10 mouse cellular contexts compared by ENCODE assay signal in the genomic region with DNA sequence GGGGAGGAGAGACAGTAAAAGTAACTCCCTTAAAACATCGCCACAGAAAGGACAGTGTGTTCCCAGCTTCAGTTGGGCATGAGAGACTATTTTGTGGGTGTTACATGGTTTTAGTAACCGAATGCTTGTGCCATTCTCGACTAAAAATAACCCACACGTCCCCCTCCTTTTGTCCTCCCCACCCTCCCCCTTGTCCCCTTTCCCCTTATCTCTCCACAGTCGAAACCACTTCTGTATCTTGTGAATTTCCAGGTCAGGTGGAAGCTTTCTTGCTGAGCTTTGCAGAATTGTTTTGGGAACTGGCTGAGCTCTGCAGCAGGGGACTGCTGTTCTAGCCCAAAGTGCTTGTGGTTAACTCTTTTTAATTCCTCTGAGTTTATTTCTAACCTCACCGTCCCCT.
"Had no signal": no experiment of that assay in that cellular context is flagged by ENCODE, and none has a peak within 500 bp of the region (broad histone marks: within the 10 kb centered on the region; RNA-seq: fewer than 3 reads in every experiment).

No protein-coding gene starts in this region.

- H3K4me3 ChIP-seq: kidney, embryonic 15.5 days; limb, embryonic 12.5 days; liver, embryonic 13.5 days; stomach, embryonic 15.5 days had no signal

- ATAC-seq: liver, postnatal 0 days had no signal

- H3K9me3 ChIP-seq: kidney, embryonic 15.5 days; limb, embryonic 12.5 days; liver, embryonic 13.5 days; stomach, embryonic 15.5 days had no signal

- H3K27me3 ChIP-seq: liver, embryonic 13.5 days; stomach, embryonic 15.5 days had no signal

- H3K4me2 ChIP-seq: kidney, embryonic 15.5 days; limb, embryonic 12.5 days; liver, embryonic 13.5 days; stomach, embryonic 15.5 days had no signal

- H3K9ac ChIP-seq: kidney, embryonic 15.5 days; limb, embryonic 12.5 days; liver, embryonic 13.5 days; liver, postnatal 0 days; stomach, embryonic 15.5 days had no signal

- H3K27ac ChIP-seq: kidney, embryonic 15.5 days; limb, embryonic 12.5 days; liver, embryonic 13.5 days; stomach, embryonic 15.5 days had no signal

- DNase-seq: kidney, postnatal 14 days; liver; liver, embryonic 13.5 days; liver, postnatal 0 days; right cerebral cortex, postnatal 14 days; thymus, adult 2 months; thymus, postnatal 36 days had no signal

- H3K36me3 ChIP-seq: kidney, embryonic 15.5 days; limb, embryonic 12.5 days; liver, embryonic 13.5 days; stomach, embryonic 15.5 days had no signal

- H3K4me1 ChIP-seq: kidney, embryonic 15.5 days; liver, embryonic 13.5 days; stomach, embryonic 15.5 days had no signal
